Mouse (Mus musculus): ENCODE measurements at regions not wholly inside any gene's neighbourhood (a gene's known extent, or its start where the extent isn't known, plus 50 kb on each side); places are given as distances from the start of the nearest gene placed in this dataset.

- DNase-seq: no peak
Measured at GRCm38 (mm10) chr12:10573381-10573780, 182.8 kb downstream of the Rdh14 start.

GRCm38 (mm10) chr12:10582840-10583614 lies 192.5 kb downstream of the Rdh14 start:
- DNase-seq: no peak

- no peak for DNase-seq
Measured at GRCm38 (mm10) chr12:10584026-10584425, 193.5 kb downstream of the Rdh14 start.

- DNase-seq: peak in 1 of 2 experiments; percentile 3
Measured at GRCm38 (mm10) chr12:10589537-10589936, 199.0 kb downstream of the Rdh14 start.

- peak in 1 of 2 experiments; percentile 4 for DNase-seq
Measured at GRCm38 (mm10) chr12:10597976-10598746, 207.6 kb downstream of the Rdh14 start.

- DNase-seq: no peak
Measured at GRCm38 (mm10) chr12:10600111-10600510, 209.5 kb downstream of the Rdh14 start.

GRCm38 (mm10) chr12:10618319-10618718 lies 227.7 kb downstream of the Rdh14 start:
- no peak for DNase-seq

GRCm38 (mm10) chr12:10620541-10620940 lies 230.0 kb downstream of the Rdh14 start:
- DNase-seq: no peak

GRCm38 (mm10) chr12:10638591-10638990 lies 248.0 kb downstream of the Rdh14 start:
- DNase-seq: no peak

- no peak for DNase-seq
Measured at GRCm38 (mm10) chr12:10654466-10655184, 264.1 kb downstream of the Rdh14 start.

GRCm38 (mm10) chr12:10655185-10655544 lies 264.6 kb downstream of the Rdh14 start:
- DNase-seq: no peak

- no peak for DNase-seq
Measured at GRCm38 (mm10) chr12:10658826-10659225, 268.3 kb downstream of the Rdh14 start.

GRCm38 (mm10) chr12:10686747-10687146 lies 296.2 kb downstream of the Rdh14 start:
- DNase-seq: no peak

All from thymus, postnatal 36 days (tissue).